Mouse (Mus musculus) adrenal gland, postnatal 25 days (tissue): Measurements from ENCODE around the gene Olfr652. TPM values are rescaled to one million over a fixed set of nuclear protein-coding genes. Genes with fewer than 3 reads are reported as not detected.
A peak's percentile ranks its signal among the peaks of the same experiment; 100 is the strongest.

Experiments used
- DNase-seq: peaks from one replicate; pipeline ENCODE4 v3.0.0; 2021; ENCODE audit warnings: mixed read lengths
- long read RNA-seq: library from polyadenylated mRNA; stranded (forward); transcript quantifications from one replicate; pipeline ENCODE4 v2.0.0, GENCODE M21; 2021
- total RNA-seq: library from RNA; stranded (reverse); gene quantifications from 2 replicates; pipeline ENCODE4 v1.2.3, GENCODE M21; 2021

The Olfr652 gene
- not detected in 2 replicates for total RNA-seq
- long read RNA-seq = 0 reads

GRCm38 (mm10) chr7:104560601-104561000, at the start of gene Olfr652:
Gene Olfr652 (plus strand): TSS chr7:104560901.
- no peak for DNase-seq

GRCm38 (mm10) chr7:104549833-104550232, 10.9 kb upstream of the Olfr652 start, which contains the start of gene Olfr651:
Gene Olfr651 (plus strand): TSS chr7:104550133.
- no peak for DNase-seq

- DNase-seq = no peak
Observed at GRCm38 (mm10) chr7:104552700-104553099, 8.0 kb upstream of the Olfr652 start.

GRCm38 (mm10) chr7:104577014-104577413, 16.3 kb downstream of the Olfr652 start, which contains the start of gene Olfr653:
Gene Olfr653 (plus strand): TSS chr7:104577314.
- DNase-seq = no peak

DNA sequence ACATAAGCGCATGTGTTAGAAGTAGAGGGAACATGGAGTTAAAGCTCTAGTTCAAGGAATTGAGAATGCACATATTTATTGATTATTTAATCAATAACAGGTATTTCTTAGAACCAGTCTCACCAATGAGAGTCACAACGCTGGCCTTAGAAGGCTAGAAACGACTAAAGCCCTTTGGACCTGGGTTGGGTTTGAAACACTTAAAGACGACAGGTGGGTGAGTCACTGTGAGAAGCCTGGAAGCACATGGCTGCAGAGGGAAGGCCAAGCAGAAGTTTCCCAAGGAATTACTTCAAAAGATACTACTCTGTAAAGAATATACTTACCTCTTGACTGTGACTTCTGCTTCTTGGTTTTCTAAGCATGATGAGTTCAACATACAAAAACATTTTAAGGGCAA, 20.1 kb downstream of the Olfr652 start:
- no peak for DNase-seq

- no peak for DNase-seq
Observed at GRCm38 (mm10) chr7:104581429-104581828, 20.7 kb downstream of the Olfr652 start.

DNA sequence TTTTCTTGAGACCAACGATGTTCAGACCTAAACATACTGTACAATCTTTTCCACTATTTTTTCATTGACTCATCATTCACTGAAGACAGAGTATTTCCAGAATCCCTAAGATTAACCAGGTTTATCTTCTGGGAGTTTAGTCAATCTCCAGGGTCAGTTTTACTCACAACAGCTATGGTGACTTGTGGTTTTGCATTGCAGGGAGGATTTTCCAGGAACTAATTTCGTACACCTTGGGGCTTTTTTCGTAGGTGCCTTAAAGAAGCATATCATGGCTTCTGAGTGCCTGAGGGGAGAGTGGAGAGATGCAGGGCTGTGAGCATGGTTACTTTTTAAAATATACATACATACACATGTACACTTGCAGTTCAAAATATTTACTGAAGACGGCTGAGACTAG, 26.0 kb downstream of the Olfr652 start, which contains the start of gene Olfr654:
Olfr654 (plus strand) TSS at position 301 of the 400 bp plus-strand sequence.
- no peak for DNase-seq

DNA sequence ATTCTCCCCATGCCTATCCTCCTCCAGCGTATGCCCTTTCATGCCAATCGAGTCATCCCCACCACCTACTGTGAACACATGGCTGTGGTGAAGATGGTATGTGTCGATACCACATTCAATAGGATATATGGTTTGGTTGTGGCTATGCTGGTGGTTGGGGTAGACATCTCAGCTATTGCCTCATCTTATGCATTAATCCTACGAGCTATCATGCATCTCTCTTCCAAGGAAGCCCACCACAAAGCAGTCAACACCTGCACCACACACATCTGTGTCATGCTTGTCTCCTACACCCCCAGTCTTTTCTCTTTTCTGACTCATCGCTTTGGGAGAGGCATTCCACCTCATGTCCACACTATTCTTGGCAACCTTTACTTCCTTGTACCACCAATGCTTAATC, 27.6 kb downstream of the Olfr652 start:
- DNase-seq = no peak

DNA sequence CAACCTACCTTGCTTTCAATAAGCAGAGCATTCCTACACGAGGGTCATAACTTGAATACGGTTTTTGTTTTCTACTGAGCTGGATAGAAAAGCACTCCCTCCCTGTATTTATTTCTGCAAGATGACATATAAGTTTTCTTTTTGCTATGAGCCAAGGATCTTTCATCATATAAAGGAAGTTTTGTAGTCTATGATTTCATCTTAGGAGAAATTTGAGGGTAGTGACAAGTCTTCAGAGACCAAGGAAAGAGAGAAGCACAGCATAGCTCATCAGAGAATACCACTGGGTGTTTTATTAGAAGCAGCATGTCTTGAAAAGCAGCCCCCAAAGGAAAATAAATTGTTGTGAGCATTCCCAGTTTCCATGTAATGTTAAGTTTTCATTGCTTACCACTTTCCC, 41.0 kb downstream of the Olfr652 start, which contains the start of gene Olfr655:
Olfr655 (minus strand) TSS at position 101 of the 400 bp plus-strand sequence.
- DNase-seq = no peak

DNA sequence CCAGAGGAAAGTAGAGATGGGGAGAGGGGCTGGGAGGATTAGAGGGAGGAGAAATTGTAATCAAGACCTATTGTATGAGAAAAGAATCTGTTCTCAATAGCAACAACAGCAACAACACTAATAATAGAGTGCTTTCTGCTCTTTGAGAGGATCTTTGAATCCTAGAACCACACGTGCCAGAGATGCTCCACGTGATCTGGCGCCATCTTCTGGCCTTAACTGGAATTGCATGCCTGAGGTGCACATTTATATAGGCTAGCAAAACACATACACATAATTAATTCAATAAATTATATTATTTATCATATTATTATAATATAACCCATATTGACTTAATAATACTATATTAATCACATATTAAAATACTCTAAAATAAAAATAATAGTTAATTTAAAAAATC, 42.5 kb downstream of the Olfr652 start:
- DNase-seq = peak; percentile 30

- no peak for DNase-seq
Observed at GRCm38 (mm10) chr7:104604727-104605126, 44.0 kb downstream of the Olfr652 start.

DNA sequence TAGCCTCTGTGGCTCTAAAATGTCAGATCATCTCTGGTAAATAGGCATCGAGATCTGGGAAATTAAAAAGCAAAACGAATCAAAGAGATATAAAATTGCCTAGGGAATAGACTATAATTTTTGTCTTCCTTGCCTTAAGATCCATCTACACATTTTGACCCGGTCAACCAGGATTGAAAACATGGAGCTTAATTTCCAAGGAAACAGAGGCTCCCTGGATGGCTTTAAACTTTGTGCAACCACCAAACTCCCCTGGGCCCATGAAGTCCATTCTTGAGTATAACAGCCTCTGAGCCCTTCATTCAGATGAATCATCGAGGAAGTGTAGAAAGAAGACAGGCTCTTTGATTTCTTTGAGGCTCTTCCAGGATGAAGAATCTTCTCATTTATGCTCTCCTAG, 53.0 kb downstream of the Olfr652 start, which contains the start of gene Olfr656:
Olfr656 (plus strand) TSS at position 301 of the 400 bp plus-strand sequence.
- no peak for DNase-seq

Other genes with a start within 250 kb of the Olfr652 start
- gene Trim12a, start 245.4 kb upstream of the Olfr652 start, total RNA-seq = 15.5 and 24.4 TPM in 2 replicates
- 0.79 and 1.00 TPM in 2 replicates for gene Trim34b, start 231.4 kb upstream of the Olfr652 start, total RNA-seq
- gene Trim12c, start 207.5 kb upstream of the Olfr652 start, total RNA-seq = 14.2 and 19.2 TPM in 2 replicates
- 0.12 TPM in 1 of 2 replicates, not detected in the other for gene Trim30b, start 191.0 kb upstream of the Olfr652 start, total RNA-seq
- gene Trim30c, start 160.1 kb upstream of the Olfr652 start, total RNA-seq = not detected in 2 replicates
- gene Trim30a, start 95.7 kb upstream of the Olfr652 start, total RNA-seq = 4.0 and 8.3 TPM in 2 replicates
- 7.9 and 11.3 TPM in 2 replicates for gene Trim30d, start 53.1 kb upstream of the Olfr652 start, total RNA-seq
- gene Olfr651, start 10.8 kb upstream of the Olfr652 start, total RNA-seq = not detected in 2 replicates
- not detected in 2 replicates for gene Olfr653, start 16.4 kb downstream of the Olfr652 start, total RNA-seq
- gene Olfr654, start 26.1 kb downstream of the Olfr652 start, total RNA-seq = not detected in 2 replicates
- not detected in 2 replicates for gene Olfr655, start 40.9 kb downstream of the Olfr652 start, total RNA-seq
- gene Olfr656, start 53.1 kb downstream of the Olfr652 start, total RNA-seq = not detected in 2 replicates
- not detected in 2 replicates for gene Olfr657, start 63.9 kb downstream of the Olfr652 start, total RNA-seq
- gene Olfr658, start 86.4 kb downstream of the Olfr652 start, total RNA-seq = not detected in 2 replicates
- not detected in 2 replicates for gene Olfr659, start 105.9 kb downstream of the Olfr652 start, total RNA-seq
- not detected in 2 replicates for gene Olfr661, start 125.6 kb downstream of the Olfr652 start, total RNA-seq
- not detected in 2 replicates for gene Usp17le, start 216.6 kb downstream of the Olfr652 start, total RNA-seq